Mouse (Mus musculus): ENCODE data around the gene Ak3.

Ak3 gene

DNA sequence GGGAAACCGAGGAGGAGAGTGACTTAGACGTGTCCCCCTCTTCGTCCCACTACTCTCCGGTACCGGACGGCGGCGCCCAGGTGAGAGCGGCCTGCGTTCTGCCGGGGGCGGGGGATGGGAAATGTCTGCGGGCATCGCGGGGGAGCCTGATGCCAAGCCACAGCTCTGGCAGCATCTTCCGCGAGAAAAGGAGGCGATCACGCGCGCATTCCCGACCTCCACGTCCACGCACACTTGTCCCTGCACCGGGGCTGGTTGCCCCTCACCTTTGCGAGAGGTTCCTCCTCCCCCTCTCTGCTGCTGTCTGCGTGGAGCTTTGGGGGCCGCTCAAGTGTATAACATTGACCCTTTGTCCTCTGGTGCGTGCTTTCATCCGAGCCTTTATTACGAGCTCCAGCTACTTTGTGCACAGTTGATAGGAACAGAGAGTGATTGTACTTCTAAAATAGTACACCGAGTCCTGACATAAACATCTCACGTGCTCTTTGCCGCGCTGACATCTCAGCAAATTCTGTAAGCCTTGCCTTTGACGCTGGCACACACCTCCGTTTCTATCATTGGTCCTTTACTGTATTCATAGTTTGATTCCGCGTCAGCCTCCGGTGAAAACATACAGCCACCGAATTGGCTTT lies 57.1 kb downstream of the Ak3 start:
- no peak for DNase-seq

- DNase-seq = peak; percentile 99
Observed at GRCm38 (mm10) chr19:28990194-28990589, 57.6 kb downstream of the Ak3 start, which contains the start of gene Cdc37l1. Gene Cdc37l1 (plus strand): TSS chr19:28990352.

- peak in 1 of 2 experiments; percentile 18 for DNase-seq
Observed at GRCm38 (mm10) chr19:28989515-28989914, 58.2 kb downstream of the Ak3 start.

DNA sequence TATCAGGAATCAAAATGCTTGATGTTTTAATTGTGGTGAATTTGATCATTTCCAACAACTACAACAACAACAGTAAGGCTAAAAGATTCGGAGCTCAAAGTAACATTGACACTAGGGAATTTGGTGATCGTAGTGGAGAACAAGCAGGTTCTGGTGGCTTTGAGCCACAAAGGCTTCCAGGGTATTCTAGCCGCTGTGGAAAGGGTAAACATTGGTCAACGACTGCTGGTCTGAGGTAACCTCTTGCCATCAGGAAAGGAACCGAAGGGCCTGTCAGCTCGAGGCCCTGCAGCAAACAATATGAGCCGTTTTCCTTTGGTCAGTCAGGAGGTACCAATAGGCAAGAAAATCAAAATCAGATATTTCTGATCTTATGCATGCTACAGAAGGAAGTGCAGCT lies 65.1 kb downstream of the Ak3 start:
- DNase-seq = no peak

DNA sequence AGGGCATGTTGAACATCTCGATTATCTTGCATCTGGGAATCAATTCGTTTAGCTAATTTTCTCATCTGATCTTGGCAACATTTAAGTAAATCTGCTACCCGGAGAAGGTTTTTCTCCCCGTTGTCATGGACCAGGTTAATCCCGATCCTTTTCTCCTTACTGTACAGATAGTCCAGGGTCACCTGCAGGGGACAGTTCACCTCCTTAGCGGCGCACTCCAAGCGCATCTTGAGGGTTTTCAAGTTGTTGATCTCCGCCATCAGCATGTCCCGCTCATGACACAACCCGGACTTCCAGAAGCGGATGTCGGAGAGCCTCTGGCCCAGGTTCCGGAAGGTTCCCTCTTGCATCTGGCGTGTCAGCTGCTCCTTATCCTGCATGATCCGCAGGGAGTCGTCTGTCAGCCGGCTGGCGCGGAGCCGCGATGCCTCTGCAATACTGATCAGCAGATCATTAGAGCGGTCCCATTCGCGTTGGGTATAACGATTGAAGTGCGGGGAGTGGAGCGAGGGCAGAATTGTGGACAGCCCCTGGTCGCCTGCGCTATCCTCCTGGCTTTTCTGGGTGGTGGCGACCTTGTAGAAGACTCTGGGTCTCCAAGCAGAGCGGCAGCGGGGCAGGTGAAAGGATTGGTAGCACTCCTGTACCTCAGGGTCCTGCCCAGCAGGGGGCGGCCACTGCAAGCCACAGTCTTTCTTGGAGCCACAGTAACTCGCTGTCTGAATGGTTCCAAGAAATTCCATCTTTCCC lies 72.7 kb downstream of the Ak3 start:
- peak; percentile 86 for DNase-seq

Data from B cell, adult 2 months (primary cell).